Mouse (Mus musculus): ENCODE data around the gene Hist1h1e.
"Not testable (repeated sequence)": the region's sequence is repeated elsewhere in the genome, so short reads cannot be mapped to it uniquely, and the experiment has no call there.

Gene Hist1h1e

DNA sequence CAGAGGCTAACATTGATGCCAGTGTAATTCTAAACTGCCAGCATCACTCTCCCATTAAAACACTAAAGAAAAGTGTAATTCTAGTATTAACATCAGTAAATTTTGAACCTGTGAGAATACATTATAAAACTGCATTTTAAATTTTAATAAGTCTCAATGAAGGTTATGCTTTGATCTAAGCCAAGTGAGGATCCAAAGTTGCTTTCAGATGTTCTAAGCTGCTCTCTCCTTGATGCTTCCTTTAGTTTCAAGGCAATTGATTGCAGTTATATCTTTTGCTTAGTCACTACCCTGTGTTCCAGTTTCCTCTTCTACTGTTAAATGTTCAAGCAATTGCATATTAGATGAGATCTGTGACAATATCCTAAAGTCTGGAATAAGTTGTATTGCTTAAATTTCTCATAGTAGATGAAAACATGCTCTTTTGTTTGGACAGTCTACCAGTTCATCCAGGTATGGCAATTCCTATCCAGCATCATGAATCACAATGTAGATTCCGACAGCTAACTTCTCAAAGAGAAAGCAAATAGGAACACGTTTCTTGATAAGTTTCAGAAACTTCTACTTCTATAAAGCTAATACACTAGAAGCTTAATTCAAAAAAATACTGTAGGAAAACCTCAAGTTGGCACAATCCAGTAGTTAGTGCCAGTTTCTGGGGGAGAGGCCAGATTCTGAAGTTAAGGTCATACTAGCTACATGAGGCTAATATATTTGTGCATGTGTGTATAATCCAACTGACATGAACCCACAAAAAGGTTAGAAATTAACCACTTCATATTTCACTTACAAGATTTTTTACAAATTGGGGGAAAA, 49.9 kb downstream of the Hist1h1e start:
- DNase-seq = no peak

- not testable (repeated sequence) for DNase-seq
Measured at GRCm38 (mm10) chr13:23571504-23572217, 50.7 kb downstream of the Hist1h1e start.

DNA sequence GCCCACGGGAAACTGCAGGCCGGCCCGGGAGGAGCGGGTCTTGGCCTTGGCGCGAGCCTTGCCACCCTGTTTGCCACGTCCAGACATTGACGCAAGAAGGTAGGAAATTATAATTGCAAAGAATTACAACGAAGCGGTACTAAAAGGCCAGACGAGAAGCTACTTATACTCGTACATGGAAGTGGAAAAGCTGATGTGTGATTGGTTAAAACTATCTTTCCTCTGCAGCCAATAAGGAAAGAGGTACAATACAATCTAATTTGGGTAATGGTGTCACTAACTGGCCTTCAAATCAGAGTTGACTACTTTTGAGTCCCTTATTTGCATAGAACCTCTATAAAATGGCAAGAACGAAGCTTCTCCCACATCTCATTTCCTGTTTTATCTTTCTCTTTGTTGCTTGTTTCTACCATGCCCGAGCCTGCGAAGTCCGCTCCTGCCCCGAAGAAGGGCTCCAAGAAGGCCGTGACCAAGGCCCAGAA, 51.3 kb downstream of the Hist1h1e start, which contains the start of the genes Hist1h2ae and Hist1h2bg:
Gene Hist1h2ae, minus strand, starts transcription at position 199 of the 482 bp plus-strand sequence.
Gene Hist1h2bg, plus strand, starts transcription at position 375 of the 482 bp plus-strand sequence.
- peak; percentile 71 to 78 for DNase-seq
